Mouse (Mus musculus) MEL (cell line): Measurements from ENCODE around the gene Tdrd3. TPM values are rescaled to one million over a fixed set of nuclear protein-coding genes. Genes with fewer than 3 reads are reported as not detected.
A peak's percentile ranks its signal among the peaks of the same experiment; 100 is the strongest.

Source experiments
- DNase-seq: peaks from one replicate; pipeline ENCODE4 v3.0.0; 2011; ENCODE audit warnings: low read depth, low spot score
- H3K27ac ChIP-seq: 2 replicates; pipeline ENCODE4 v1.5.1; 2012; ENCODE audit warnings: low read depth, mild to moderate bottlenecking, control low read depth, low read length, moderate library complexity; ENCODE audit not compliant: control insufficient read depth
- H3K27me3 ChIP-seq, 2 experiments: fragments of 150-350 bp in 1 of 2; sonication (generic) in 1 of 2; 2 replicates each; pipeline ENCODE4 v1.6.1; 2012; ENCODE audit warnings: low read length in 2 of 2, mild to moderate bottlenecking in 2 of 2, improper control_type of control experiment in 1 of 2, moderate library complexity in 1 of 2; ENCODE audit not compliant: insufficient read depth in 2 of 2, control insufficient read depth in 1 of 2
- H3K36me3 ChIP-seq, 2 experiments: 2 replicates each; pipeline ENCODE4 v1.6.1; 2012 to 2014; ENCODE audit warnings: low read length in 2 of 2, improper control_type of control experiment in 1 of 2, inconsistent platforms in 1 of 2, mild to moderate bottlenecking in 1 of 2; ENCODE audit not compliant: insufficient read depth in 2 of 2, control insufficient read depth in 1 of 2
- H3K4me1 ChIP-seq, 2 experiments: fragments of 150-350 bp in 1 of 2; sonication (generic) in 1 of 2; 2 replicates each; pipeline ENCODE4 v1.6.1; 2012; ENCODE audit warnings: low read length in 2 of 2, improper control_type of control experiment in 1 of 2, mild to moderate bottlenecking in 1 of 2; ENCODE audit not compliant: insufficient read depth in 2 of 2, control insufficient read depth in 1 of 2
- H3K4me3 ChIP-seq, 2 experiments: fragments of 150-350 bp in 1 of 2; sonication (generic) in 1 of 2; 2 replicates each; pipeline ENCODE4 v1.5.1; 2012; ENCODE audit warnings: low read depth in 2 of 2, low read length in 2 of 2, mild to moderate bottlenecking in 2 of 2, moderate library complexity in 2 of 2, control low read depth in 1 of 2, improper control_type of control experiment in 1 of 2; ENCODE audit not compliant: control insufficient read depth in 1 of 2, insufficient read depth in 1 of 2
- H3K79me2 ChIP-seq: 2 replicates; pipeline ENCODE4 v1.6.1; 2012; ENCODE audit warnings: mild to moderate bottlenecking, low read length, moderate library complexity; ENCODE audit not compliant: control insufficient read depth, poor library complexity, insufficient read depth
- H3K9ac ChIP-seq: 2 replicates; pipeline ENCODE4 v1.6.1; 2012; ENCODE audit warnings: low read depth, mild to moderate bottlenecking, control low read depth, low read length, moderate library complexity; ENCODE audit not compliant: control insufficient read depth, poor library complexity, severe bottlenecking
- H3K9me3 ChIP-seq: fragments of 150-350 bp; sonication (generic); replicated peaks from 2 replicates; pipeline ENCODE4 v1.6.1; 2012; ENCODE audit warnings: mild to moderate bottlenecking, low read length, improper control_type of control experiment, moderate library complexity; ENCODE audit not compliant: insufficient read depth
- CHD1 ChIP-seq: IDR thresholded peaks from 2 replicates; pipeline ENCODE4 v1.6.1; 2012; ENCODE audit warnings: low read depth, mild to moderate bottlenecking, inconsistent platforms, low read length, improper control_type of control experiment
- EP300 ChIP-seq, 2 experiments: IDR thresholded peaks; 2 replicates each; pipeline ENCODE4 v1.6.1; 2011; ENCODE audit warnings: improper control_type of control experiment in 2 of 2, low read length in 2 of 2, low read depth in 1 of 2, mild to moderate bottlenecking in 1 of 2
- ETS1 ChIP-seq: IDR thresholded peaks from 2 replicates; pipeline ENCODE4 v1.6.1; 2012; ENCODE audit warnings: low read depth, mild to moderate bottlenecking, inconsistent platforms, low read length, improper control_type of control experiment, moderate library complexity
- GATA1 ChIP-seq: IDR thresholded peaks from 2 replicates; pipeline ENCODE4 v1.6.1; 2011; ENCODE audit warnings: low read depth, low read length, improper control_type of control experiment
- KAT2A ChIP-seq: conservative IDR thresholded peaks from 2 replicates; pipeline ENCODE4 v1.6.1; 2012; ENCODE audit warnings: low read depth, low read length, improper control_type of control experiment, inconsistent platforms
- MAZ ChIP-seq: IDR thresholded peaks from 2 replicates; pipeline ENCODE4 v1.6.1; 2012; ENCODE audit warnings: low read depth, mild to moderate bottlenecking, inconsistent platforms, low read length, improper control_type of control experiment
- MYB ChIP-seq: IDR thresholded peaks from 2 replicates; pipeline ENCODE4 v1.6.1; 2011; ENCODE audit warnings: mild to moderate bottlenecking, low read depth, low read length, improper control_type of control experiment
- MYC ChIP-seq: IDR thresholded peaks from 2 replicates; pipeline ENCODE4 v1.6.1; 2011; ENCODE audit warnings: low read depth, mild to moderate bottlenecking, low read length, improper control_type of control experiment, moderate library complexity
- NELFE ChIP-seq: IDR thresholded peaks from 2 replicates; pipeline ENCODE4 v1.6.1; 2011; ENCODE audit warnings: low read depth, low read length, improper control_type of control experiment
- NRF1 ChIP-seq: IDR thresholded peaks from 2 replicates; pipeline ENCODE4 v1.6.1; 2014; ENCODE audit warnings: low read depth, mild to moderate bottlenecking, inconsistent platforms, low read length, improper control_type of control experiment, moderate library complexity; ENCODE audit not compliant: poor library complexity, insufficient read depth, severe bottlenecking
- POLR2A ChIP-seq, 2 experiments: IDR thresholded peaks; 2 replicates each; pipeline ENCODE4 v1.6.1; 2011 to 2012; ENCODE audit warnings: low read length in 2 of 2, mild to moderate bottlenecking in 2 of 2, control low read depth in 1 of 2, improper control_type of control experiment in 1 of 2, low read depth in 1 of 2, moderate library complexity in 1 of 2; ENCODE audit not compliant: control insufficient read depth in 1 of 2, insufficient read depth in 1 of 2, poor library complexity in 1 of 2
- POLR2AphosphoS2 ChIP-seq: IDR thresholded peaks from 2 replicates; pipeline ENCODE4 v1.6.1; 2011; ENCODE audit warnings: low read length, improper control_type of control experiment
- POLR2AphosphoS5 ChIP-seq: IDR thresholded peaks from 2 replicates; pipeline ENCODE4 v1.6.1; 2012; ENCODE audit warnings: low read depth, borderline replicate concordance, mild to moderate bottlenecking, inconsistent platforms, low read length, moderate library complexity, mixed read lengths
- RAD21 ChIP-seq: IDR thresholded peaks from 2 replicates; pipeline ENCODE4 v1.6.1; 2011; ENCODE audit warnings: mild to moderate bottlenecking, low read depth, low read length, improper control_type of control experiment
- RCOR1 ChIP-seq: IDR thresholded peaks from 2 replicates; pipeline ENCODE4 v1.6.1; 2012; ENCODE audit warnings: low read depth, mild to moderate bottlenecking, inconsistent platforms, low read length, improper control_type of control experiment
- SIN3A ChIP-seq: IDR thresholded peaks from 2 replicates; pipeline ENCODE4 v1.6.1; 2012; ENCODE audit warnings: low read length, improper control_type of control experiment, inconsistent platforms
- TAL1 ChIP-seq: IDR thresholded peaks from 2 replicates; pipeline ENCODE4 v1.6.1; 2012; ENCODE audit warnings: mild to moderate bottlenecking, inconsistent platforms, low read length, moderate library complexity, mixed read lengths
- TBP ChIP-seq: IDR thresholded peaks from 2 replicates; pipeline ENCODE4 v1.8.0; 2011; ENCODE audit warnings: low read depth, low read length, improper control_type of control experiment
- ZC3H11A ChIP-seq: IDR thresholded peaks from 2 replicates; pipeline ENCODE4 v1.6.1; 2012; ENCODE audit warnings: low read depth, mild to moderate bottlenecking, inconsistent platforms, low read length, improper control_type of control experiment
- ZKSCAN1 ChIP-seq: IDR thresholded peaks from 2 replicates; pipeline ENCODE4 v1.6.1; 2012; ENCODE audit warnings: low read depth, mild to moderate bottlenecking, inconsistent platforms, low read length, improper control_type of control experiment, moderate library complexity
- ZMIZ1 ChIP-seq: IDR thresholded peaks from 2 replicates; pipeline ENCODE4 v1.6.1; 2012; ENCODE audit warnings: low read depth, mild to moderate bottlenecking, inconsistent platforms, low read length, improper control_type of control experiment, moderate library complexity
- ZNF384 ChIP-seq: IDR thresholded peaks from 2 replicates; pipeline ENCODE4 v1.6.1; 2012; ENCODE audit warnings: low read depth, mild to moderate bottlenecking, inconsistent platforms, low read length, improper control_type of control experiment
- polyA plus RNA-seq, 2 experiments: library from polyadenylated mRNA; stranded (reverse) in 1 of 2; unstranded in 1 of 2; fragments of >175 nt in 1 of 2; fragments of >200 nt in 1 of 2; gene quantifications; 2 replicates each; pipeline versions ENCODE4 v1.2.1 to v1.2.4; 2012; ENCODE audit warnings: low replicate concordance in 2 of 2, low read depth in 1 of 2; ENCODE audit not compliant: insufficient read length in 2 of 2, insufficient read depth in 1 of 2, missing spikeins in 1 of 2
- total RNA-seq: library from RNA; depleted of rRNA; stranded (reverse); fragments of 300-350 nt; gene quantifications from 2 replicates; pipeline ENCODE4 v1.2.3, GENCODE M21; 2012

The Tdrd3 gene
- total and polyA plus RNA-seq, 3 experiments, result 22.5 to 22.6 TPM; not detected in 1

DNA sequence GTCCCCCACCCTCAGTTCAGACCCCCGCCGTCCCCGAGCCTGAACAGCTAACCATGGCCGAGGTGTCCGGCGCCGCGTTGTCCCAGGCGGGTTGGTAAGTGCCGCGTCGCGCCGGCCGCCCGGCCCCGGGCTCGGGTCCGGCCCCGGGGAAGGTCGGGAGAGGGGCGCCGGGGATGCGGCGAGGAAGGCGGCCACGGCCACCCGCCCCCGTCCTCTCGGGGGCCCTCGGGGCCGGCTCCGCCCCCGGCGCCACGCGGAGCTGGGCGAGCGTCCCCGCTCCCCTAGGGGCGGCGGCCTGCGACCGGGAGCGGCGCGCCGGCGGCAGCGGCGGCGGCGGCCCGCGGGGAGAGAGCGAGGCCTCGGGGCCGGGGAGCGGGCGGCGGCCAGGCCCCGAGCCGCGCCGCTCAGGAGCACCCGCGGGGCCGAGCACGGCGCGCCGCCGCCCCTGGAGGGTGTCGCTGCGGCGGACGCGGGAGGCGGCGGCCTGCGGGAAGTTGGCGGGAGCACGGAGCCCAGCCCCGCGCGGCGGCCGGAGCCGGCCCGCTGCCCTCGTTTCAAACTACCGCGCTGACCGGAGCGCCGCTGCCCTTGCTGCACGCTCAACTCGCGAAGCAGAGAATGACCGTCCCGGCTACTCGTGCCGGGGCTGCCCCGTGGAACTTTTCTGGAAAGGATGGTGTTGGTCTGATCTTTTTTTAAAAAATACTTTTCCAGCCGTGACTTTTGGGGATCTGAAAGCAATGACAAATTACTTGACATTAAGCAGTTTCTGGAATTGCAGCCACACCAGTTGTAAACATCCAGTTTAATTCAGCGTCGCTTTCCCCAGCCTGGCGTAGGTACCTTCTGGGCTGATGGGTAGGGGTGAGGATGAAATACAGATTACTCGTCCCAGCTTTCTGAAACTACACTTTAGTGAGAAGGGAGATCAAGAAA is 584 bp downstream of the Tdrd3 start:
- Histone ChIP-seq H3K79me2 (peaks cover 47% of the 10 kb centered on the region), H3K4me3 (peak overlapping the region; percentile 89 to 97), H3K27me3 (no peaks in the 10 kb centered on the region), H3K9ac (peak overlapping the region; percentile 96), H3K9me3 (no peaks in the 10 kb centered on the region), H3K4me1 (peaks cover 11 to 23% of the 10 kb centered on the region in 2 experiments), H3K27ac (peak overlapping the region; percentile 97), H3K36me3 (peaks cover 0 to 34% of the 10 kb centered on the region in 2 experiments; a peak in 3 of 4 replicates)
- TF ChIP-seq POLR2A (IDR thresholded peaks at IDR 0.05; ENCODE audit: control insufficient read depth in 1 of 2, insufficient read depth in 1 of 2, low read depth in 1 of 2, low read length in 2 of 2, poor library complexity in 1 of 2), result peak in 1 of 2 experiments; percentile 52; a peak in 3 of 4 replicates
- TF ChIP-seq ZKSCAN1, result no peak
- DNase-seq, result peak; percentile 69

DNA sequence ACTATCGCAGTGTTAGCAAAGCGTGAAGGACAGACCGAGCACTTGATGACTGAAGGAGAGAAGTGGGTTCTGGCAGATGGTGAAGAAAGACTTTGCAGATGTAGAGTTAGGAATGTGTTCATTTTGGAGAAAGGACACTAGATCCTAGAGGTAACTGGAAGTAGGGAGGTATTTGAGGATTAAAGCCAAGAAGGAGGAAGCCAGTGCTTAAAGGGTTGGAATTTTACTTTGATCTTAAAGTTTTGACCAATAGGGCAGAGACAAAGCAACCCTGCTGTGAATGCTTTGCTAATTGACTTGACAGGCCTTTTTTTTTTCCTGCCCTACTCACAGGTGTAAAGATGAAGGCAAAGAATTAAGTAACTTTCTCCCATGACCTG is 1.2 kb downstream of the Tdrd3 start:
- Histone ChIP-seq H3K36me3 (peaks cover 0 to 37% of the 10 kb centered on the region in 2 experiments; a peak in 3 of 4 replicates), H3K27ac (peak overlapping the region; percentile 88), H3K4me3 (peak overlapping the region; percentile 87 to 97), H3K4me1 (peaks cover 11 to 23% of the 10 kb centered on the region in 2 experiments), H3K9ac (peak overlapping the region; percentile 96), H3K9me3 (no peaks in the 10 kb centered on the region), H3K27me3 (no peaks in the 10 kb centered on the region), H3K79me2 (peaks cover 52% of the 10 kb centered on the region)
- no peak for TF ChIP-seq GATA1
- no peak for TF ChIP-seq MYB
- no peak for TF ChIP-seq MYC
- TF ChIP-seq ZC3H11A, result no peak
- no peak for TF ChIP-seq NRF1
- TF ChIP-seq POLR2AphosphoS5, result no peak
- no peak for TF ChIP-seq KAT2A
- no peak for TF ChIP-seq RCOR1
- no peak for TF ChIP-seq ZMIZ1
- no peak for TF ChIP-seq CHD1
- TF ChIP-seq RAD21, result no peak
- no peak; the same call in 1 of the 2 replicates for TF ChIP-seq NELFE
- peak in 1 of 2 experiments; percentile 19; a peak in 1 of 4 replicates for TF ChIP-seq POLR2A (IDR thresholded peaks at IDR 0.05; ENCODE audit: control insufficient read depth in 1 of 2, insufficient read depth in 1 of 2, low read depth in 1 of 2, low read length in 2 of 2, poor library complexity in 1 of 2)
- 0 out of 2 replicates have a peak, but pooled peaks have one; percentile 11 for TF ChIP-seq ZKSCAN1
- no peak for TF ChIP-seq TBP
- no peak for TF ChIP-seq MAZ
- TF ChIP-seq POLR2AphosphoS2, result no peak
- no peak for TF ChIP-seq EP300 (IDR thresholded peaks at IDR 0.05; ENCODE audit: low read depth in 1 of 2, low read length in 2 of 2)
- TF ChIP-seq ZNF384, result peak; percentile 85
- TF ChIP-seq ETS1, result no peak
- TF ChIP-seq TAL1, result no peak
- peak; percentile 58 for TF ChIP-seq SIN3A
- no peak for DNase-seq
